Mouse (Mus musculus): ENCODE results near the gene Obscn.

- TF ChIP-seq CTCF (IDR thresholded peaks at IDR 0.05) = no peak
- no peak for TF ChIP-seq EP300 (IDR thresholded peaks at IDR 0.05)
Measured at GRCm38 (mm10) chr11:59067921-59068320, 68.3 kb downstream of the Obscn start.
